Mouse (Mus musculus): Measurements from ENCODE around the gene Lcp2.

- TF ChIP-seq CTCF (IDR thresholded peaks at IDR 0.05 in 2 of 3, conservative IDR thresholded peaks at IDR 0.05 in 1 of 3; ENCODE audit: control insufficient read depth in 1 of 3, insufficient read depth in 1 of 3, low read depth in 2 of 3, low read length in 3 of 3, poor library complexity in 1 of 3, severe bottlenecking in 1 of 3) (no peak), ETS1 (IDR thresholded peaks at IDR 0.05; ENCODE audit: low read depth, low read length) (no peak), POLR2A (IDR thresholded peaks at IDR 0.05; ENCODE audit: control insufficient read depth in 1 of 2, insufficient read depth in 1 of 2, low read depth in 1 of 2, low read length in 2 of 2, poor library complexity in 1 of 2) (no peak)
Observed at GRCm38 (mm10) chr11:34000416-34000815, 46.3 kb upstream of the Lcp2 start.
